Mouse (Mus musculus): ENCODE measurements at regions not wholly inside any gene's neighbourhood (a gene's known extent, or its start where the extent isn't known, plus 50 kb on each side); places are given as distances from the start of the nearest gene placed in this dataset.

DNA sequence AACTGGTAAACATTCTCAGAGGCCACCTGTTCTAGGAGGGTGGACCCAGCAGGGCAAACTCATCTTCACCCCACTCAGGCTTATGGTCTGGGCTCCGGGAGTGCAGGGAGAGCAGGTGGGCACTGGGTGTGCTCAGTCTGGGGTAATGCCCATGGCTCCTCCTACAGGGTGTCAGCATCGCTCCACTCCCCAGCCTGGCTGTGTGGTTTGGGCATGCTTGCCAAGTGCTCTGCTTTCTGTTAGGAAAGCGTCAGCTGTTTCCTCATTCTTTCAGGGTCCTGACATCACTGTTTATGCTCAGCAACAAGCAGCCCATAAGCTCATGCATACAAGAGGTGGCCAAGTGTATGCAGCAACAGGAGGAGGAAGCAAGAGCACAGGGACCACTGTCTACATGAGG is 57.7 kb upstream of the Jdp2 start:
- no peaks in the 10 kb centered on the region for H3K36me3 ChIP-seq (ENCODE audit: control insufficient read depth, insufficient read depth)

GRCm38 (mm10) chr12:85542881-85543280 is 55.9 kb upstream of the Jdp2 start:
- H3K79me2 ChIP-seq (ENCODE audit: control insufficient read depth, insufficient read depth): no peaks in the 10 kb centered on the region
- H3K36me3 ChIP-seq (ENCODE audit: control insufficient read depth, insufficient read depth): no peaks in the 10 kb centered on the region
- H3K4me3 ChIP-seq (ENCODE audit: insufficient read depth, poor library complexity, severe bottlenecking): no peak overlapping the region
- H3K79me3 ChIP-seq (ENCODE audit: low read depth): no peaks in the 10 kb centered on the region
- TF ChIP-seq MYOG (IDR thresholded peaks at IDR 0.05; ENCODE audit: control insufficient read depth, extremely low read depth, insufficient read length): no peak
- TF ChIP-seq CEBPB (IDR thresholded peaks at IDR 0.05; ENCODE audit: low read depth): no peak
- no peak for TF ChIP-seq CTCF (IDR thresholded peaks at IDR 0.05; ENCODE audit: control insufficient read depth, insufficient read depth, insufficient read length)
- TF ChIP-seq MAX (IDR thresholded peaks at IDR 0.05): no peak
- TF ChIP-seq FOSL1 (IDR thresholded peaks at IDR 0.05; ENCODE audit: insufficient read depth, low read length, poor library complexity, severe bottlenecking): no peak
- TF ChIP-seq MYOD1 (IDR thresholded peaks at IDR 0.05; ENCODE audit: control insufficient read depth, insufficient read length, low read depth): no peak
- TF ChIP-seq USF1 (IDR thresholded peaks at IDR 0.05; ENCODE audit: low read depth): no peak
- H3ac ChIP-seq (ENCODE audit: control insufficient read depth, insufficient read length, low read depth): no peak overlapping the region
- H3K27me3 ChIP-seq (ENCODE audit: control insufficient read depth, insufficient read depth, insufficient read length): no peaks in the 10 kb centered on the region

More for the DNA sequence above, 57.7 kb upstream of the Jdp2 start:
- H3K79me3 ChIP-seq (ENCODE audit: low read depth): no peaks in the 10 kb centered on the region
- H3ac ChIP-seq (ENCODE audit: control insufficient read depth, insufficient read length, low read depth): no peak overlapping the region
- TF ChIP-seq FOSL1 (IDR thresholded peaks at IDR 0.05; ENCODE audit: insufficient read depth, low read length, poor library complexity, severe bottlenecking): no peak
- no peak for TF ChIP-seq CTCF (IDR thresholded peaks at IDR 0.05; ENCODE audit: control insufficient read depth, insufficient read depth, insufficient read length)
- no peak for TF ChIP-seq MAX (IDR thresholded peaks at IDR 0.05)
- peak; percentile 64 for TF ChIP-seq MYOD1 (IDR thresholded peaks at IDR 0.05; ENCODE audit: control insufficient read depth, insufficient read length, low read depth)
- no peak for TF ChIP-seq CEBPB (IDR thresholded peaks at IDR 0.05; ENCODE audit: low read depth)
- H3K4me3 ChIP-seq (ENCODE audit: insufficient read depth, poor library complexity, severe bottlenecking): no peak overlapping the region
- no peaks in the 10 kb centered on the region for H3K27me3 ChIP-seq (ENCODE audit: control insufficient read depth, insufficient read depth, insufficient read length)
- no peaks in the 10 kb centered on the region for H3K79me2 ChIP-seq (ENCODE audit: control insufficient read depth, insufficient read depth)

DNA sequence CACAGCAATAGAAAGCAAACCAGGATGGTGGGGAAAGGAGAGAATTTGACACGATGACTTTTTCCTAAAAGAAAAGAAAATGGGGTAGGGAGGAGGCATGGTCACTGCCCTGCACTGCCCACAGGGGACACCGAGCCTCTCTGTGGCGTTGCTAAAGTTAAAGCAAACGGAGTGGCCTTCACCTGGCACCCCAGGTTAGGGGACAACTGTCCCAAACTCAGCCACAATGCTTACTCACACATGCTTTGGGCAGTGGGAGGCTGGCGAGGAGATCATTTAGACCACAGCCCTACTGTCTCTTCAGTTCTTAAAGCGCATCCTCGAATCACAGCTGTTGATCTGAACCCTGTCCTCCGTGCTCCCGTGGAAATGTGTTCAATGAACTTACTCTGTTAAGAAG is 55.3 kb upstream of the Jdp2 start:
- Histone ChIP-seq H3K79me2 (ENCODE audit: control insufficient read depth, insufficient read depth) (no peaks in the 10 kb centered on the region), H3K27me3 (ENCODE audit: control insufficient read depth, insufficient read depth, insufficient read length) (no peaks in the 10 kb centered on the region), H3K4me3 (ENCODE audit: insufficient read depth, poor library complexity, severe bottlenecking) (no peak overlapping the region), H3K79me3 (ENCODE audit: low read depth) (no peaks in the 10 kb centered on the region), H3ac (ENCODE audit: control insufficient read depth, insufficient read length, low read depth) (no peak overlapping the region), H3K36me3 (ENCODE audit: control insufficient read depth, insufficient read depth) (no peaks in the 10 kb centered on the region)
- TF ChIP-seq CTCF (IDR thresholded peaks at IDR 0.05; ENCODE audit: control insufficient read depth, insufficient read depth, insufficient read length) (no peak), MAX (IDR thresholded peaks at IDR 0.05) (no peak), CEBPB (IDR thresholded peaks at IDR 0.05; ENCODE audit: low read depth) (no peak), FOSL1 (IDR thresholded peaks at IDR 0.05; ENCODE audit: insufficient read depth, low read length, poor library complexity, severe bottlenecking) (no peak), USF1 (IDR thresholded peaks at IDR 0.05; ENCODE audit: low read depth) (no peak), MYOD1 (IDR thresholded peaks at IDR 0.05; ENCODE audit: control insufficient read depth, insufficient read length, low read depth) (no peak), MYOG (IDR thresholded peaks at IDR 0.05; ENCODE audit: control insufficient read depth, extremely low read depth, insufficient read length) (no peak)

- no peaks in the 10 kb centered on the region for H3K36me3 ChIP-seq (ENCODE audit: control insufficient read depth, insufficient read depth)
- H3K4me3 ChIP-seq (ENCODE audit: insufficient read depth, poor library complexity, severe bottlenecking): no peak overlapping the region
- H3ac ChIP-seq (ENCODE audit: control insufficient read depth, insufficient read length, low read depth): no peak overlapping the region
- no peaks in the 10 kb centered on the region for H3K79me3 ChIP-seq (ENCODE audit: low read depth)
- no peaks in the 10 kb centered on the region for H3K27me3 ChIP-seq (ENCODE audit: control insufficient read depth, insufficient read depth, insufficient read length)
- H3K79me2 ChIP-seq (ENCODE audit: control insufficient read depth, insufficient read depth): no peaks in the 10 kb centered on the region
- TF ChIP-seq CEBPB (IDR thresholded peaks at IDR 0.05; ENCODE audit: low read depth) (no peak), MYOG (IDR thresholded peaks at IDR 0.05; ENCODE audit: control insufficient read depth, extremely low read depth, insufficient read length) (no peak), MAX (IDR thresholded peaks at IDR 0.05) (no peak), USF1 (IDR thresholded peaks at IDR 0.05; ENCODE audit: low read depth) (no peak), MYOD1 (IDR thresholded peaks at IDR 0.05; ENCODE audit: control insufficient read depth, insufficient read length, low read depth) (no peak), CTCF (IDR thresholded peaks at IDR 0.05; ENCODE audit: control insufficient read depth, insufficient read depth, insufficient read length) (no peak), FOSL1 (IDR thresholded peaks at IDR 0.05; ENCODE audit: insufficient read depth, low read length, poor library complexity, severe bottlenecking) (no peak)
These were observed 54.0 kb upstream of the Jdp2 start for GRCm38 (mm10) chr12:85544801-85545200.

GRCm38 (mm10) chr12:85545718-85546117 is 53.1 kb upstream of the Jdp2 start:
- Histone ChIP-seq H3ac (ENCODE audit: control insufficient read depth, insufficient read length, low read depth) (no peak overlapping the region), H3K79me2 (ENCODE audit: control insufficient read depth, insufficient read depth) (no peaks in the 10 kb centered on the region), H3K27me3 (ENCODE audit: control insufficient read depth, insufficient read depth, insufficient read length) (no peaks in the 10 kb centered on the region), H3K36me3 (ENCODE audit: control insufficient read depth, insufficient read depth) (no peaks in the 10 kb centered on the region), H3K79me3 (ENCODE audit: low read depth) (no peaks in the 10 kb centered on the region), H3K4me3 (ENCODE audit: insufficient read depth, poor library complexity, severe bottlenecking) (no peak overlapping the region)
- no peak for TF ChIP-seq MAX (IDR thresholded peaks at IDR 0.05)
- TF ChIP-seq CEBPB (IDR thresholded peaks at IDR 0.05; ENCODE audit: low read depth): no peak
- TF ChIP-seq FOSL1 (IDR thresholded peaks at IDR 0.05; ENCODE audit: insufficient read depth, low read length, poor library complexity, severe bottlenecking): no peak
- TF ChIP-seq USF1 (IDR thresholded peaks at IDR 0.05; ENCODE audit: low read depth): no peak
- TF ChIP-seq MYOG (IDR thresholded peaks at IDR 0.05; ENCODE audit: control insufficient read depth, extremely low read depth, insufficient read length): no peak
- TF ChIP-seq MYOD1 (IDR thresholded peaks at IDR 0.05; ENCODE audit: control insufficient read depth, insufficient read length, low read depth): no peak
- no peak for TF ChIP-seq CTCF (IDR thresholded peaks at IDR 0.05; ENCODE audit: control insufficient read depth, insufficient read depth, insufficient read length)

- Histone ChIP-seq H3K27me3 (ENCODE audit: control insufficient read depth, insufficient read depth, insufficient read length) (no peaks in the 10 kb centered on the region), H3K79me3 (ENCODE audit: low read depth) (no peaks in the 10 kb centered on the region), H3ac (ENCODE audit: control insufficient read depth, insufficient read length, low read depth) (no peak overlapping the region), H3K79me2 (ENCODE audit: control insufficient read depth, insufficient read depth) (no peaks in the 10 kb centered on the region), H3K4me3 (ENCODE audit: insufficient read depth, poor library complexity, severe bottlenecking) (no peak overlapping the region), H3K36me3 (ENCODE audit: control insufficient read depth, insufficient read depth) (no peaks in the 10 kb centered on the region)
- no peak for TF ChIP-seq MAX (IDR thresholded peaks at IDR 0.05)
- no peak for TF ChIP-seq FOSL1 (IDR thresholded peaks at IDR 0.05; ENCODE audit: insufficient read depth, low read length, poor library complexity, severe bottlenecking)
- no peak for TF ChIP-seq CEBPB (IDR thresholded peaks at IDR 0.05; ENCODE audit: low read depth)
- no peak for TF ChIP-seq MYOG (IDR thresholded peaks at IDR 0.05; ENCODE audit: control insufficient read depth, extremely low read depth, insufficient read length)
- TF ChIP-seq MYOD1 (IDR thresholded peaks at IDR 0.05; ENCODE audit: control insufficient read depth, insufficient read length, low read depth): no peak
- TF ChIP-seq USF1 (IDR thresholded peaks at IDR 0.05; ENCODE audit: low read depth): no peak
- TF ChIP-seq CTCF (IDR thresholded peaks at IDR 0.05; ENCODE audit: control insufficient read depth, insufficient read depth, insufficient read length): no peak
These were observed 50.8 kb upstream of the Jdp2 start for GRCm38 (mm10) chr12:85548076-85548475.

Measured in C2C12 (cell line).